Mouse (Mus musculus): ENCODE results near the gene Mvb12a.
A peak's percentile ranks its signal among the peaks of the same experiment; 100 is the strongest.
"Not testable (repeated sequence)": the region's sequence is repeated elsewhere in the genome, so short reads cannot be mapped to it uniquely, and the experiment has no call there.

Gene Mvb12a

DNA sequence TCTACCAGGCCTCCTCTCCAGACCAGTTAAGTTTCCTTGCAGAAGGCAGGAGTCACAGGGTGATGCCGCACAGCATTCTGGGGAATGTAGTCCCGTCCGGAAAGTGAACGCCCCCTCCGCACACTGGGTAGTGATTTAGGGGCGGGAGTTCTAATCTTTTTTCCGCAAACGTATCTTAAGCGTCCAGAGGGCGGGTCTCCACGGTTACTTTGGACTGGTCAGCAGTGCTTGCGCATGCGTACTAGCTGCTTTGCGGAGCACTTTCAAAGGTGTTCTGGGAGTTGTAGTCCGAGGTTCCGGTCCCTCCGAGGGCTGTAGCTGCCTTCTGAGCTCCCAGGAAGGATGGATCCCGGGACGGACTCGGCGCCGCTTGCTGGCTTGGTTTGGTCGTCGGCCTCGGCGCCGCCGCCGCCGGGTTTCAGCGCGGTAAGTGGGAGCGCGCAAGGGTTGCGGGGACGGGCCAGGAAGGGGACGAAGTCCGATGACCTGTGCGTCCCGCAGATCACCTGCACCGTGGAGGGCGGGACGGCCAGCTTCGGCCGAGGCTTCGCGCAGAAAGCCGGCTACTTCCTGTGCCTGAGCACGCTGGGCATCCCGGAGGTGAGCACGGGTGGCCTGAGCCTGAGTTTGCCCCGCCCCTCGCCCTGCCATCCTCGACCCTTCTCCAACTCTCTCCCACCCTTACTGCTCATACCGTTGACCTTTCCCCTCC, at the start of gene Mvb12a:
TSS of gene Mvb12a (plus strand) at position 291 of the 712 bp plus-strand sequence.
- DNase-seq (ENCODE audit: extremely low read depth, low read depth, low spot score) = peak; percentile 95

DNA sequence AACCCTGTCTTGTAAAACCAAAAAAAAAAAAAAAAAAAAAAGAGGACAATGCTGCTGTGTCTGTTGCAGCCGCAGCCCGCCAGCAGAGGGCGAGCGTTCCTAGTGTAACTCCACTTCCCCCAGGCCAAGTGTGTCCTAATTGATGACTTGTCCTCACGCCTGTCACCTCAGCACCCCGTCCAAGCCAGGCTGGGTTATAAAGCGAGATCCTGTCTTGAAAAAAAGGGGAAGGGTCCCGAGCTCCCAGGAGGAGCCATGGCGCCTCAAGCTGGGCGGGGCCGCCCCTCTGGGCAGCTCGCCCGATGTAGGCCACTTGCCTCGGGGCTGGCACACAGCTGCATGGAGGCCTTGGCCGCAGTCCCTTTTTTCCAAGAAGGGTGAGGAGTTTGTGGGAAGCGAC, 47.7 kb upstream of the Mvb12a start:
- DNase-seq (ENCODE audit: extremely low read depth, low read depth, low spot score) = no peak

DNA sequence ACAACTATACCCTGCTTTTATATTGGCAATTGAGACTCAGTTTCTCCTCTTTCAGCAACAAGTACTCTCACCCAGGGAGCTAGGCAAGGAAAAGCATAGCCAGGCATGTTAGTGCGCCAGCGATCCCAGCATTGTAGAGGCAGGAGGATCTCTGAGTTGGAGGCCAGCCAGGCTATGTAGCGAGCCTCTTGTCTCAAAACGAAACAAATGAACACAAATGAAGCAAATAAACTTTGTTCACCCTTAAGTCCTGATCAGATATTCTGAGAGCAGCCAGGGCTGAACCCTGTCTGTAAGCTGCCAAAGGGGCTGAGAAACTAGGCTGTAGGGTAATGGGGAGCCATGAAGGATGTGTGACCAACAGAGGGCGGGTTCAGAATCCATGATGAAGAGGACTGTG, 46.9 kb upstream of the Mvb12a start:
- no peak for DNase-seq (ENCODE audit: extremely low read depth, low read depth, low spot score)

DNA sequence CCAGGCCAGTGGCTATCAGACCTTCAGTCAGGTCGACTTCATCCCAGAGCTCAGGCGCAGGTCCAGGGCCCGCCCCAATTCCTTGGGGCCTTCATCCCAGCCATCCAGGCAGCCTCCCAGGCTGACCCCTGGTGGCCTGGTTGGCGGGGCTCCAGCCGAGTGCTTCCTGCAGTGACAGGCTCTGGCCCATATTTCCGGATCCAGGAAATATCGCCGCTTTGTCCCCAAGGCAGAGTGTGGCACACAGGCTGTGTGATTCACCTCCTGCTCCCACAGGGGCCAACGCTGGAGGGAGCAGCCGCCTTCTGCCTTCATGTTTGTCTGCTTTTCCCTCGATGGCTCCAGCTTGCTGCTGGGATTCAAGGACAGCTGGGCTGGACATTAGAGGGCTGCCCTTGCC, 46.2 kb upstream of the Mvb12a start:
- no peak for DNase-seq (ENCODE audit: extremely low read depth, low read depth, low spot score)

DNA sequence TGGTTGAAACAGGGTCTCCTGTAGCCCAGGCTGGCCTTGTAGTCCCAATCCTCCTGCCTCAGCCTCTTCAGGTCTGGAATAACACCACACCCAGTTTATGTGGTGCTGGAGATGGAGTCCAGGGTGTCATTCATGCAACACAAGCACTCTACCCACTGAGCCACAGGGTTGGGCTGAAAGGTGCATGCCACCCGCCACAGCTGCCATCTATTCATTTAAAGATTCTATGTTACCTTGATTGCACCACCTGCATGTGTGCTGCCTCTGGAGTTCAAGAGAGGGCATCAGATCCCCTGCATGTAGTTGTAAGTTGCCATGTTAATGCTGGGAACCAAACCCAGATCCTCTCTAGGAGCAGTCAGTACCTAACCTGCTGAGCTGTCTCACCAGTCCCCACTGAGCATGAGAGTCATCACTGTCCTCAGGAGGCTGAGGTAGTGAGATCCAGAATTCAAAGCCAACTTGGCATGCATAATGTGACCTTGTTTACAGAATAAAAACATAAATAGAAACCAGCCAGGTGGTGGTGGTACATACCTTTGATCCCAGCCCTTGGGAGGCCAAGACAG, 45.6 kb upstream of the Mvb12a start:
- no peak for DNase-seq (ENCODE audit: extremely low read depth, low read depth, low spot score)

DNA sequence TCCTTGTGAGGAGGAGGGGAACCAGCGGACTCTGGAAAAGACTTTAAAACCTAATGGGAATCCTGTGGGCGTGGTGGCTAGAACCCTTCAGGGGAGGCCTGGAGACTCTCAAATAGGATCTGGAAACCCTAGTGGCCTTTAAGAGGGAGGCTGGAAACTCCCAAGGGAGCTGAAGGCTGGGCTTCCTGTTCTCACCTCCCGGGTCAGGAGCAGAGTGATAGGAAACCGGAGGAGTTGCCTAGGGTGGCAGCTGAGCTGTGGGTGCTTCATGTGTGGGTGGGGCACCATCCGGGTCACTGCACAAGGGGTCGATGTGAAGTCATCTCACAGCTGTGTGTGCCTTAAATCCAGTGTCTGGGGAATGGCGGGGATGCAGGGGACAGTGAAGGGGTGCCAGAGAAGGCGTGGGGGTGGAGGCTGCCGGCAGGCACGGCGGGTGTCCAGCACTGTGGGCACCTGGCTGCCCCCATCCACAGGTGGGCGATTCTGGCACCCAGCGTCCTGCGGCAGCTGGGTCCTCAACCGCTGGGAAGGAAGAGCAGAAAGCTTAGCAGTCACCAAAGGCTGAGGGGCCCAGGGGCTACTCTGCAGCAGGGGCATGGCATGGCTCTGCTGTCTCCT, 44.7 kb upstream of the Mvb12a start:
- DNase-seq (ENCODE audit: extremely low read depth, low read depth, low spot score) = no peak

DNA sequence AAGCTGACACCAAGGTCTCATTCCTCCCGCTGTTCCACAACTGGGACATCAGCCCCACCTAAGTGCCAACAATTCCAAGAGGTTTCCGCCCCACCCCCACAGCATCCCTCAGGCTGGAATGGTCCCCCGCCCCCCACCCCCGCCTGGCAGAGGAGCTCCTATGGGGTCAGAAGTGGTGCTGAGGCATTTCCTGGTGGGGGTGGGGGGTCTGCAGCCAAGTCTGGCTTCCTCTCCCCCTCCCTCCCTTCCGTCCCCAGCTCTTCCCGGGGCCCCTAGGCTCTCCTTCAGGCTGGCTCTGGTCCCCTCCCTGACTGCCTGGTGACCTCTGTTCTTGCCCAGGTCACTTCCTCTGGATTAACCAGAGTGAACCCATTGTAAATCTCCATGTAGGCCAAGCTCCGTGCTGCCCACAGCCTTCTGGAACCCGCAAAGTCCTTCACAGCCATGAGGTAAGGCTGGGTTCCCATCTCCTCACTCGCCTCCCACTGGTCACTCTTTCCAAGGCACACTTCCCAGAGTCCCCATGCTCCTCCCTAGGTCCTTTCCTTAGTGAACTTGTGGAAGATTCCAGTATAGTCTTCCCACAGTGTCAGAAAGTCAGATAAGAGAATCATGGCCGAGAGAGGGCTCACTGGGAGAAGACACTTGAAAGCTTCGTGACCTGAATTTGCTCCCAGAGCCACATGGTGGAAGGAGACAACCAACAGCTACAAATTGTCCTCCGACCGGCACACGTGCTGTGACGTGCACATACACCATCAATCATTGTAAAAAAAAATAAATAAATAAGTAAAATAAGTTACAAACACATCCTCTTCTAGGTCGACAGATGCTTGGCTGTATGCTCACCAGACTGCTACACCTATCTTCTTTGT, 43.7 kb upstream of the Mvb12a start:
- no peak for DNase-seq (ENCODE audit: extremely low read depth, low read depth, low spot score)

DNA sequence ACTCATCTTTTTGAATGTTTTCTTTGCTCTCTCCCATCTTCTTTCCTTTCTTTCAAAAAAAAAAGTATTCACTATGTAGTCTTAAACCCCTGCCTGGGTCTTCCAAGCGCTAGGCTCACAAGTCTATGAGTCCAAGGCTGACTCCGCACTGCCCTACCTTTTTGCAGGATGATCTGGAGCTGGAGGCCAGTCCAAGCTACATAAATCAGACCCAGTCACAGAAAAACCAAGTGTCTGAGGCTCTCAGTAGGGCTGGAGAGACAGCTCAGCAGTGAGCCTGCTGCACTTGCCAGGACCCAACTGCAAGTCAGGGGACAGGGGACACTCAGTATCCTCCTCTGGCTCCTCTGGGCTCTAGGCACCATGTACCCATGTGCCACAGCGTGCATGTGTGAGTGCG, 38.4 kb upstream of the Mvb12a start:
- DNase-seq (ENCODE audit: extremely low read depth, low read depth, low spot score) = no peak

DNA sequence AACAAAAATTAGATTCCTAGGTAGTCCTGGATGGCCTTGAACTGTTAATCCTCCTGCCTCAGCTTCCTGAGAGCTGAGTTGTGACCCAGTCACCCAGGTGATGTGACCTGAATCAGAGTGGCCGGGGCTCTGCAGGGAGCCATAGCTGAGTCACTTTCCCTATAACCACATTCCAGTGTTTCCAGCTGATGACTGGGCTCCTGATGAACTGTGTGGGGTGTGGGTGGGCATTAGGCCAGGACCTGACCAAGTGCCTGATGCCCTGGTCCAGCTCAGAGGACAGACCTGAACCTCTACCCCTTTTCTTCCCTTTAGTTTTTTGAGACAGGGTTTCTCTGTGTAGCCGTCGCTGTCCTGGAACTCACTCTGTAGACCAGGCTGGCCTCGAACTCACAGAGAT, 37.4 kb upstream of the Mvb12a start:
- DNase-seq (ENCODE audit: extremely low read depth, low read depth, low spot score) = no peak

DNA sequence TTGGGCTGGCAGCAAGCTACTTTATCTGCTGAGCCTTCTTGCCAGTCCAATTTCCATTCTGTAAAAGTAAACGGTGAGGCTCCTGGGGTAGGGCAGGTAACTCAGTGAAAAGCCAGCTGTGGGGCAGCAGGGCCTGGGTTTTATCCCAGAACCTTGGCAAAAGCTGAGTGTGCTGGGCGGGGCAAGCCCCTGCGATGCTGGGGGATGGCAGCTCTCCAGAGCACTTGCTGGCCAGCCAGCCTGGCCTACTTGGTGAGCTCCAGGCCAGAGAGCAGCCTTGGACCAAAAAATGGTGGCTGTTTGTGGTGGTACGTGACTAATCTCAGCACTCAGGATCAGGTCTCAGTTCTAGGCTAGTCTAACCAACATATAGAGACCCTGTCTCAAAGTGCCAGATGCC, 36.7 kb upstream of the Mvb12a start:
- no peak for DNase-seq (ENCODE audit: extremely low read depth, low read depth, low spot score)

DNA sequence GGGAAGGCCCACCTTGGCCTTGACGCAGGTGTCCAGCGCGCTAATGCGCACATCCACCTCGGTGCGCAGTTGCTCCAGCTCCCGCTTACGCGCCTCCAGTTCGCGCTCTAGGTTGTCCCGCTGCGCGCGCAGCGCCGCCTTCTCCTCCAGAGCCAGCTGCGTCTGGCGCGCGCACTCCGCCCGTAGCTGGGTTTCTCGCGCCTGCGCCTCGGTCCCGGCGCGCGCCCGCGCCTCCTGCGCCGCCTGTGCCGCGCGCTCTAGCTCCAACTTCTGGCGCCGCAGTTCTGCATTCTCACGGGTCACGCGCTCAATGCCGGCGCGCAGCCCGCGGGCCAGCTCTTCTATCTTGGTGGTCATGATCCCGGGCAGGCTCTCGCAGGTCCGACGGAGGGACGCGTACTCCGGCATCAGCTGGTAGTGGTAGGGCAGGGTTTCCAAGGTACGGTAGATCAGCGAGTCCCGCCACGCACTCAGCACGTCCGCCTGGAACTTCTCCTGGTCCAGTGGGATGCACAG, 35.1 kb upstream of the Mvb12a start:
- no peak for DNase-seq (ENCODE audit: extremely low read depth, low read depth, low spot score)

DNA sequence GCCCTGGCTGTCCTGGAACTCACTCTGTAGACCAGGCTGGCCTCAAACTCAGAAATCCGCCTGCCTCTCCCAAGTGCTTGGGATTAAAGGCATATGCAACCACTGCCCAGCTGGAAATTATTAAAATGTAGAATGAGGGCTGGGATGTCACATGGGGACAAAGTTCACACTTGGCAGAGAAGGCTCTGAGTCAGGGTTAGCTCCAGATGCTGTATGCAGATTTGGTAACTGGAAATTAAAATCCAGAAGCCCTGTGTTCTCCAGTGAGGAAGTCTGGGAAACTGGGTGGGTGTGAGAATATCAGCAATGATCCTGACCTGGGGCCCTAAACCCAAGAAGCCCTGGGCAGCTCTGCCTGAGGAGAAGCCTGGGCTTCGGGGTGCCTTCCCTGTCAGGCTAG, 33.4 kb upstream of the Mvb12a start:
- DNase-seq (ENCODE audit: extremely low read depth, low read depth, low spot score) = no peak

DNA sequence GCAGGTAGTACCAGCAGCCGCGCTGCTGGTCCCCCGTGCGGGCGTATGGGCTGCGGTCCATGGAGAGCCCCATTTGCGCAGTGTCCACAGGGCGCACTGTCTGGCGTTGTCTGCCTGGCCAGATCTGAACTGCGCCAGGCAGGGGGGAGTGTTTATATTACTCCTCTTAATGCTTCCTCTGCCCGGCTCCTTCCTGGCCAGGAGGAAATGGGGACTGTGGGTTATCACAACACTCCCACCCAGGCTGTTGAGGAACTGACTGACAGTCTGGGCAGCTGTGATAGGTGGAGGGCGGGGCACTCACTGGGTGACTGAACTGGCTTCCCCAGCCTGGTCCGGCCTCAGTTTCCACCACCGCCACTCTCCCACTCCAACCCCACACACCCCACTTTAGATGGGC, 31.1 kb upstream of the Mvb12a start, which contains the start of gene Plvap:
TSS of gene Plvap (minus strand) at position 109 of the 400 bp plus-strand sequence.
- no peak for DNase-seq (ENCODE audit: extremely low read depth, low read depth, low spot score)

DNA sequence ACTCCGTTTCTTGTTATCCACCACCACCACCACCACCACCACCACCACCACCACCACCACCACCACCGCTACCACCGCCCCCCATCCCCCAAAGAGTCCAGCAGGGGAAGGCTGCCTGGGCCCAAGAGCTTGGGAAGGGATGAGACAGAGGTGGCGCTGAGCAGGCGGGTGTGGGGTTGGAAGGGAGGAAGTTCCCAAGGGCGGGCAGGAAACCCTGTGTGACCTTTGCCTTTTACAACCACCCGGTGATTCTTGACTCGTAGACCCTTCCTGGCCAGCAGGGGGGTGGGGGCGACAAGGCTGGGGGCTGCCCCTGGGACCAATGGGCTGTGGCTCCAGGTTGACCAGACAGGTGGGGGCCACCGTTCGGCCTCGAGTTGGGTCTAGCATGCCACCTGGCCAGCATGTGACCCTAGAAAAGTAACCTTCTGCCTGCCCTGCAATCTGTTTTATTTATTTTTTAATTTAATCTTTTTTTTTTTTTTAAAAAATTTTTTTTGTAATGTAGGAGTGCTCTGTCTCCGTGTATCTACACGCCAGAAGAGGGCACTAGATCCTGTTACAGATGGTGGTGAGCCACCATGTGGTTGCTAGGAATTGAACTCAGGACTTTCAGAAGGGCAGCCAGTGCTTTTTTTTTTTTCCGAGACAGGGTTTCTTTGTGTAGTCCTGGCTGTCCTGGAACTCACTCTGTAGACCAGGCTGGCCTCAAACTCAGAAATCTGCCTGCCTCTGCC, 29.5 kb upstream of the Mvb12a start:
- DNase-seq (ENCODE audit: extremely low read depth, low read depth, low spot score) = no peak

DNA sequence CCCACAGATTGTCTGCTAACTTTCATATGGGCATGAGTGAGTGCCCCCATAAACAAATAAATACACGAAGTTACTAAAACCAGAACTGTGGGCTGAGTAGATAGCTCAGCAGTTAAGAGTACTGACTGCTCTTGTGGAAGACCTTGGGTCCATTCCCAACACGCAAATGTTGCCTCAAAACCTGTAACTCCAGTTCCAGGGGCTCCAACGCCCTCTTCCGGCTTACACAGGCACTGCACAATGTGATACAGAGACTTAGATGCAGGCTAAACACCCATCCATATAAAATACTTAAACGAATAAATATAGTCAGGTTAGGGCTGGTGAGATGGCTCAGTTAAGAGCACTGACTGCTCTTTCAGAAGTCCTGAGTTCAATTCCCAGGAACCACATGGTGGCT, 27.7 kb upstream of the Mvb12a start:
- DNase-seq (ENCODE audit: extremely low read depth, low read depth, low spot score) = no peak

DNA sequence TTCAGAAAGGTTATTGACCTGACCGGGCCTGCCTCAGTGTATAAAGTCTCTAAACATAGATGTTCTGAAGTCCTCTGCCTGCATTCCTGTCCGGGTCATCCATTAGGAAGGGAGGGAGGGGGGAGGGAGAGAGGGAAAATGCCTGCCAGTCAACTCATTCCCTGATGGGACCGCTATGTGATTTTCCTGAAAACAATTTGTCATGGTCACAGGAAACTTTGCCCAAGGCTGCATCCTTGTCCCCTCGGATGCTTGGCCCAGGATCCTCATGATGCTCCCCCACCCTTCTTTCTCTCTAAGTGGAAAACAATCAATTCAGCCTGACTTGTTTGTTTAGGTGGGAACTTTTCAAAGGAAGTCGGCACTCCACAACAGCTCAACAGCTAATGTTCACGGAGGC, 25.9 kb upstream of the Mvb12a start:
- no peak for DNase-seq (ENCODE audit: extremely low read depth, low read depth, low spot score)

DNA sequence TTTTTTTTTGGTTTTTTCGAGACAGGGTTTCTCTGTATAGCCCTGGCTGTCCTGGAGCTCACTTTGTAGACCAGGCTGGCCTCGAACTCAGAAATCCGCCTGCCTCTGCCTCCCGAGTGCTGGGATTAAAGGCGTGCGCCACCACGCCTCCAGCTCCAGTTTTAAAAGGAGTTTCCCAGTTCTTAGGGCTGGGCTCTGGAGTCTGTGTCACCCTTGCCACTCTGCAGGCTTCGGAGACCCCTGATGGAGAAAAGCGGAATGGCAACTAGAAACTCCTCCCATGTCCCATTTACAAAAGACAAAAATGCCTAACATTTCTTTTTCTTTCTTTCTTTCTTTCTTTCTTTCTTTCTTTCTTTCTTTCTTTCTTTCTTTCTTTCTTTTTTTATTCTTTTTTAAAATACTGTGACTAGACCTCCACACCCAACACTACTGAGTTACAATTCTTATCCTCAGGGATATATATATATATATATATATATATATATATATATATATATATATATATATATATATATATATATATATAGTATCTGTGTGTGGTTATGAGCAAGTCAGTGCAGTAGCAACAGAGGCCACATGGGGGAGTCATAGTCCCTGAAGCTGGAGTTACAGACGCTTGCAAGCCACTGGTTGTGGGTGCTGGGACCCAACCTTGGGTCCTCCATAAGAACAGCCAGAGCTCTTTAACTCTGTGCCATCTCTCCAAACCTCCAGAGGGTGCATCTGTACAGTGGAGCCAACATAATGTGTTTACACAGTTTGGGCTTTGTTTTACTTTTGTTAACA, 23.5 kb upstream of the Mvb12a start:
- DNase-seq (ENCODE audit: extremely low read depth, low read depth, low spot score) = not testable (repeated sequence)

DNA sequence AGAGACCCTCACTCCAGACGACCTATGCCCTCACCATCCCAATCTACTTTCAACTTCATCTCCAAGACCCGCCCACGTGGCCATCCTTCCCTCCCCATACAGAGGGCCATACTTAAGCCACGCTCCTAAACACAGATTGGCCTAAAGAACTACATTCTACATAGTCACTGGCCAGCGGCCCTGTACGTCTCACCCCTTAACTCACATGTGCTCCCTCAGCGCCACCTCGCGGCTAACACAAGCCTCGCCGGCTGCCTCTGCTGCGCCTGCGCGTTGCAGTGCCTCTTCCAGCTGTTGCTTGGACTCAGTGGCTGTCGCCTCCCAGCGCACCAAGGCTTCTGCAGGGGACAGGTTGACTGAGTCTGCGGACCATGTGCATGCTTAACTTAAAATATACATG, 21.1 kb upstream of the Mvb12a start:
- DNase-seq (ENCODE audit: extremely low read depth, low read depth, low spot score) = no peak

DNA sequence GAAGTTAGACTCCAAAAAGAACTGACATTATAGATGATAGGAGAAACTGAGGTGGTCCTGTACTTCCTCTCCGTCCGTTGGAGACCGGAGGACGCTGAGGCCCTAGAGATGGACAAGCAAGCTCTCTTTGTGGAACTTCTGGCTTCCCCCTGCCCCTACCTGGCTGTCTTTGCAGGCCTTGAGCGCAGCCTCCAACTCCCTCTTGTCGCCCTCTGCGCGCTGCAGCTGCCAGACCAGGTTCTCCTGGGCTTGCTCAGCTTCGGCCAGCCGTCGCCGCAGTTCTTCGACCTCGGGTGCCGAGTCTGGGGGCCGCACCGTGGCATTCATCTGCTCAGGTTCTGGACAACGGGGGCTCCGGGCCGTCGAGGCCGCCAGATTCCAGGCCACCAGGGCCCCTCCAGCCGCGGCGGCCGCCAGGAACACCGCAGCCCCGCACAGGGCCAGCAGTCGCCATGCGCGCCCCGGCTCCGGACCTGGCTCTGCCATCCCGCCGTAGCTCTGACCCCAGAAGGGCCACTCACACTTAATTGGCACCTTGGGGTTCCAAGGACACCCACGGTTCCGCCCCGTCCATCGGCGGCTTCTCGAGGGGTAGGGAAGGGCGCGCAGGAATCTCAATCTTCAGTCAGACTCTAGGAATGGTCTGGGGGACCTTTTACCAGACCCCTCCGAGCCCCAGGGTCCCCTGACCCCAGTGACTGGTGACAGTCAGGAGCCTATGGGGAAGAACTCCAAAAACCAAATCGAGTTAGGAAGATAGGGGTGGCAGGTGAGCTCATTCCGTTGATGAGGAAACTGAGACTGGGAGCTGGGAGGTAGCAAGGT, 17.3 kb upstream of the Mvb12a start, which contains the start of gene Ccdc194:
TSS of gene Ccdc194 (minus strand) at position 486 of the 825 bp plus-strand sequence.
- no peak for DNase-seq (ENCODE audit: extremely low read depth, low read depth, low spot score)

All from fat pad, adult 2 months (tissue).